Mouse (Mus musculus): ENCODE data around the gene Fam83c. TPM values are rescaled to one million over a fixed set of nuclear protein-coding genes. Genes with fewer than 3 reads are reported as not detected.

The Fam83c gene
- total and polyA plus RNA-seq, 3 experiments: 0.03 to 0.04 TPM; not detected in 1

DNA sequence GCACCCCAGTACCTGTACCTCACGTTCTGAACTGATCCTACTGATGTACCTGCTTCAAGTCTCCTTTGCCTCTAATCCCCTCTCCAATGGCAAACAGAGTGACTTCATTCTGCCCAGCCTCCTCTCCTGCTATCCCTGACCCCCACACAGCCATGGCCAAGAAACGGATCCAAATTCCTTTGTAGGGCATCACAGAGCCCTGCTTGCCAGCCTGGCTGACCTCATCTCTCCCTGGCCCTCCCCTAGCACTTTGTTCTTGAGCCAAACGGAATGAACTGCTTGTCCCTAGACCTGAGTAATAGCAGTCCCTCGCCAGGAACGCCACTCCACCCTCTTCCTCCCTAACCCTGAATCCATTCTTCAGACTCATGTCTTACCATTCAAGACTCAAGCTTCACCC lies 28.1 kb downstream of the Fam83c start:
- no peak for TF ChIP-seq JUND (IDR thresholded peaks at IDR 0.05; ENCODE audit: low read depth, low read length)
- no peak for TF ChIP-seq POLR2A (IDR thresholded peaks at IDR 0.05; ENCODE audit: control insufficient read depth in 1 of 2, insufficient read depth in 1 of 2, low read depth in 1 of 2, low read length in 2 of 2, poor library complexity in 1 of 2)
- TF ChIP-seq MYC (IDR thresholded peaks at IDR 0.05; ENCODE audit: low read depth, low read length): no peak
- no peak for TF ChIP-seq USF2 (IDR thresholded peaks at IDR 0.05; ENCODE audit: borderline replicate concordance in 1 of 2, insufficient read depth in 1 of 2, low read depth in 1 of 2, low read length in 2 of 2)
- no peak for DNase-seq (ENCODE audit: low read depth, low spot score)
- H3K9me3 ChIP-seq (replicated peaks; ENCODE audit: insufficient read depth, low read length): no peaks in the 10 kb centered on the region
- no peaks in the 10 kb centered on the region for H3K79me2 ChIP-seq (ENCODE audit: control insufficient read depth, insufficient read depth, low read length, poor library complexity)
- H3K4me3 ChIP-seq (ENCODE audit: control insufficient read depth in 1 of 2, insufficient read depth in 1 of 2, low read depth in 2 of 2, low read length in 2 of 2): no peak overlapping the region
- H3K36me3 ChIP-seq (ENCODE audit: control insufficient read depth in 1 of 2, insufficient read depth in 2 of 2, low read length in 2 of 2): no peaks in the 10 kb centered on the region
- H3K9ac ChIP-seq (ENCODE audit: control insufficient read depth, low read depth, low read length, poor library complexity, severe bottlenecking): no peak overlapping the region
- no peak overlapping the region for H3K27ac ChIP-seq (ENCODE audit: control insufficient read depth, low read depth, low read length)
- peaks cover 0 to 7% of the 10 kb centered on the region in 2 experiments; a peak in 2 of 4 replicates for H3K4me1 ChIP-seq (ENCODE audit: control insufficient read depth in 1 of 2, insufficient read depth in 2 of 2, low read length in 2 of 2)
- H3K27me3 ChIP-seq (ENCODE audit: control insufficient read depth in 1 of 2, insufficient read depth in 2 of 2, low read length in 2 of 2): peaks cover under 1 to 2% of the 10 kb centered on the region in 2 experiments; a peak in 2 of 4 replicates

DNA sequence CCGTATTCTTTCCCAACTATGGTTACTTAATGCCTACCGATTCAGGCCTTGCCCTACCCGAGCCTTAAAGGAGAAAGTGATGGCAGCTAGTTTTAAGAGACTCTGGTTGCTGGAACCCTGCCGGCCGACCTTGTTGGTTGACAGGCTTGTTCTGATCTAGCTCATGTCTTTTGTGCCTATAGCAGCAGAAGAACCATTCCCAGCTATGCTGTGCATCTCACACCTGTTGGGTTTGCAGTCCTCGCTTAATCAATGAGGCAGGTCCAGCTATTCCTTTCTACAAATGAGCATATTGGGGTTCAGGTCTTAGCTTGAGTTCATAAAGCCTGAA lies 28.8 kb downstream of the Fam83c start:
- Histone ChIP-seq H3K9ac (ENCODE audit: control insufficient read depth, low read depth, low read length, poor library complexity, severe bottlenecking) (no peak overlapping the region), H3K36me3 (ENCODE audit: control insufficient read depth in 1 of 2, insufficient read depth in 2 of 2, low read length in 2 of 2) (no peaks in the 10 kb centered on the region), H3K9me3 (replicated peaks; ENCODE audit: insufficient read depth, low read length) (no peaks in the 10 kb centered on the region), H3K79me2 (ENCODE audit: control insufficient read depth, insufficient read depth, low read length, poor library complexity) (no peaks in the 10 kb centered on the region), H3K4me3 (ENCODE audit: control insufficient read depth in 1 of 2, insufficient read depth in 1 of 2, low read depth in 2 of 2, low read length in 2 of 2) (no peak overlapping the region), H3K27me3 (ENCODE audit: control insufficient read depth in 1 of 2, insufficient read depth in 2 of 2, low read length in 2 of 2) (peaks cover 2% of the 10 kb centered on the region in 2 experiments; a peak in 2 of 4 replicates), H3K27ac (ENCODE audit: control insufficient read depth, low read depth, low read length) (no peak overlapping the region), H3K4me1 (ENCODE audit: control insufficient read depth in 1 of 2, insufficient read depth in 2 of 2, low read length in 2 of 2) (peaks cover 0 to 7% of the 10 kb centered on the region in 2 experiments; a peak in 2 of 4 replicates)
- TF ChIP-seq POLR2AphosphoS5 (IDR thresholded peaks at IDR 0.05; ENCODE audit: borderline replicate concordance, low read depth, low read length) (no peak), EP300 (IDR thresholded peaks at IDR 0.05; ENCODE audit: low read depth in 1 of 2, low read length in 2 of 2) (no peak), ZC3H11A (IDR thresholded peaks at IDR 0.05; ENCODE audit: low read depth, low read length) (no peak), ETS1 (IDR thresholded peaks at IDR 0.05; ENCODE audit: low read depth, low read length) (no peak), POLR2A (IDR thresholded peaks at IDR 0.05; ENCODE audit: control insufficient read depth in 1 of 2, insufficient read depth in 1 of 2, low read depth in 1 of 2, low read length in 2 of 2, poor library complexity in 1 of 2) (no peak), ZNF384 (IDR thresholded peaks at IDR 0.05; ENCODE audit: low read depth, low read length) (no peak), NELFE (IDR thresholded peaks at IDR 0.05; ENCODE audit: low read depth, low read length) (no peak), UBTF (IDR thresholded peaks at IDR 0.05; ENCODE audit: borderline replicate concordance, insufficient read depth, low read depth, low read length) (no peak), USF1 (IDR thresholded peaks at IDR 0.05; ENCODE audit: low read depth, low read length) (no peak), MAFK (IDR thresholded peaks at IDR 0.05; ENCODE audit: borderline replicate concordance, low read depth, low read length) (no peak)
- no peak for DNase-seq (ENCODE audit: low read depth, low spot score)

Data from MEL (cell line).